Mouse (Mus musculus) stomach, embryonic 16.5 days (tissue): ENCODE data around the gene Zfp91. TPM values are rescaled to one million over a fixed set of nuclear protein-coding genes. Genes with fewer than 3 reads are reported as not detected.
"Not testable (repeated sequence)": the region's sequence is repeated elsewhere in the genome, so short reads cannot be mapped to it uniquely, and the experiment has no call there.

Experiments
- ATAC-seq: fragments of 200-750 bp; cut with Nextera tagmentation; 2 replicates; pipeline ENCODE4 v1.8.0; 2017; ENCODE audit warnings: moderate number of reproducible peaks, moderate TSS enrichment; ENCODE audit not compliant: insufficient read depth, low FRiP score
- H3K27ac ChIP-seq: fragments of 300-500 bp; sonication (generic); 2 replicates; pipeline ENCODE4 v1.5.1; 2014; ENCODE audit warnings: low read length
- H3K27me3 ChIP-seq: fragments of 300-500 bp; sonication (generic); 2 replicates; pipeline ENCODE4 v1.6.1; 2014; ENCODE audit warnings: low read length, control low read depth, mixed read lengths; ENCODE audit not compliant: control insufficient read depth, insufficient read depth
- H3K36me3 ChIP-seq: fragments of 300-500 bp; sonication (generic); 2 replicates; pipeline ENCODE4 v1.6.1; 2014; ENCODE audit warnings: low read length; ENCODE audit not compliant: control insufficient read depth, insufficient read depth
- H3K4me1 ChIP-seq: fragments of 300-500 bp; sonication (generic); 2 replicates; pipeline ENCODE4 v1.6.1; 2014; ENCODE audit warnings: low read length, control low read depth, mixed read lengths; ENCODE audit not compliant: control insufficient read depth, insufficient read depth
- H3K4me2 ChIP-seq: fragments of 300-500 bp; sonication (generic); 2 replicates; pipeline ENCODE4 v1.6.1; 2014; ENCODE audit warnings: low read depth, low read length, mixed read lengths
- H3K4me3 ChIP-seq: fragments of 300-500 bp; sonication (generic); replicated peaks from 2 replicates; pipeline ENCODE4 v1.5.1; 2014; ENCODE audit warnings: mild to moderate bottlenecking, low read length
- H3K9ac ChIP-seq: fragments of 300-500 bp; sonication (generic); 2 replicates; pipeline ENCODE4 v1.6.1; 2014; ENCODE audit warnings: low read length
- H3K9me3 ChIP-seq: fragments of 300-500 bp; sonication (generic); replicated peaks from 2 replicates; pipeline ENCODE4 v1.6.1; 2016; ENCODE audit warnings: low read length, control low read depth; ENCODE audit not compliant: control insufficient read depth
- WGBS: fragments of 180-500 bp; shearing (Covaris S2); extraction: QIAGEN DNeasy Blood & Tissue Kit; methylation state at CpG from one replicate; pipeline ENCODE4 v1.1.7; 2014; 5-methylcytosine and 5-hydroxymethylcytosine counted together
- polyA plus RNA-seq: library from polyadenylated mRNA; unstranded; fragments of >200 nt; fragmentation: Nextera tagmentation; extraction: Ambion mirVana; gene quantifications from 2 replicates; pipeline ENCODE4 v1.2.1, GENCODE M21; 2015

Zfp91 gene
- polyA plus RNA-seq, 1 experiment from 2014 or later, result 11.3 TPM

GRCm38 (mm10) chr19:12722308-12722707 lies 73.6 kb downstream of the Zfp91 start:
- no peak for ATAC-seq
- no peak overlapping the region for H3K4me2 ChIP-seq
- no peaks in the 10 kb centered on the region for H3K27me3 ChIP-seq
- no peak overlapping the region for H3K9ac ChIP-seq
- H3K36me3 ChIP-seq, result no peaks in the 10 kb centered on the region
- no peak overlapping the region for H3K4me3 ChIP-seq
- 84% methylated on average over 2 of the region's 3 CpGs for WGBS
- no peak overlapping the region for H3K27ac ChIP-seq
- no peaks in the 10 kb centered on the region for H3K9me3 ChIP-seq
- no peaks in the 10 kb centered on the region for H3K4me1 ChIP-seq

- not testable (repeated sequence) for H3K4me2 ChIP-seq, H3K36me3 ChIP-seq, H3K9me3 ChIP-seq, H3K9ac ChIP-seq, H3K4me1 ChIP-seq, H3K27ac ChIP-seq, H3K4me3 ChIP-seq, H3K27me3 ChIP-seq, ATAC-seq
- WGBS, result 88% methylated on average over 7 of the region's 7 CpGs
Measured at GRCm38 (mm10) chr19:12721596-12721995, 74.3 kb downstream of the Zfp91 start.

- H3K9me3 ChIP-seq, ATAC-seq, H3K4me3 ChIP-seq, H3K4me1 ChIP-seq, H3K4me2 ChIP-seq, H3K27ac ChIP-seq, H3K36me3 ChIP-seq, H3K9ac ChIP-seq, H3K27me3 ChIP-seq: not testable (repeated sequence)
- 88% methylated on average over 5 of the region's 5 CpGs for WGBS
Measured at GRCm38 (mm10) chr19:12720919-12721318, 75.0 kb downstream of the Zfp91 start.

- Histone ChIP-seq H3K27me3 (no peaks in the 10 kb centered on the region), H3K4me3 (no peak overlapping the region), H3K9me3 (no peaks in the 10 kb centered on the region), H3K9ac (no peak overlapping the region), H3K4me2 (no peak overlapping the region), H3K27ac (no peak overlapping the region), H3K4me1 (no peaks in the 10 kb centered on the region), H3K36me3 (no peaks in the 10 kb centered on the region)
- no peak for ATAC-seq
- WGBS, result 65% methylated on average over 2 of the region's 2 CpGs
Measured at GRCm38 (mm10) chr19:12720463-12720862, 75.5 kb downstream of the Zfp91 start.

- no peak overlapping the region for H3K4me2 ChIP-seq
- H3K4me3 ChIP-seq, result no peak overlapping the region
- no peaks in the 10 kb centered on the region for H3K9me3 ChIP-seq
- no peak overlapping the region for H3K9ac ChIP-seq
- H3K27me3 ChIP-seq, result no peaks in the 10 kb centered on the region
- no peak for ATAC-seq
- no peaks in the 10 kb centered on the region for H3K36me3 ChIP-seq
- no peak overlapping the region for H3K27ac ChIP-seq
- no peaks in the 10 kb centered on the region for H3K4me1 ChIP-seq
- 66% methylated on average over 6 of the region's 6 CpGs for WGBS
Measured at GRCm38 (mm10) chr19:12719189-12719588, 76.7 kb downstream of the Zfp91 start.

Other genes starting within 250 kb of the Zfp91 start
- gene Gm4952, start 196.2 kb downstream of the Zfp91 start, polyA plus RNA-seq, result 0.70 and 1.0 TPM in 2 replicates
- 0.05 TPM in 1 of 2 replicates, not detected in the other for gene Glyat, start 162.8 kb downstream of the Zfp91 start, polyA plus RNA-seq
- gene Olfr1442, start 125.7 kb downstream of the Zfp91 start, polyA plus RNA-seq, result not detected in 2 replicates
- not detected in 2 replicates for gene Olfr1443, start 118.0 kb downstream of the Zfp91 start, polyA plus RNA-seq
- 0.45 and 0.76 TPM in 2 replicates for gene Keg1, start 100.3 kb downstream of the Zfp91 start, polyA plus RNA-seq
- 0.99 and 1.4 TPM in 2 replicates for gene Cntf, start 30.5 kb downstream of the Zfp91 start, polyA plus RNA-seq
- 1.4 and 2.8 TPM in 2 replicates for gene Lpxn, start 67 bp upstream of the Zfp91 start, polyA plus RNA-seq
- not detected in 2 replicates for gene Gm5244, start 50.6 kb upstream of the Zfp91 start, polyA plus RNA-seq
- not detected in 2 replicates for gene Olfr1444, start 61.2 kb upstream of the Zfp91 start, polyA plus RNA-seq
- not detected in 2 replicates for gene Olfr1445, start 87.7 kb upstream of the Zfp91 start, polyA plus RNA-seq
- gene Olfr1446, start 97.4 kb upstream of the Zfp91 start, polyA plus RNA-seq, result not detected in 2 replicates
- gene Olfr1447, start 107.6 kb upstream of the Zfp91 start, polyA plus RNA-seq, result not detected in 2 replicates
- not detected in 2 replicates for gene Olfr1448, start 128.3 kb upstream of the Zfp91 start, polyA plus RNA-seq
- gene Olfr1449, start 134.7 kb upstream of the Zfp91 start, polyA plus RNA-seq, result not detected in 2 replicates
- not detected in 2 replicates for gene Olfr1450, start 154.1 kb upstream of the Zfp91 start, polyA plus RNA-seq
- not detected in 2 replicates for gene Olfr1451, start 198.9 kb upstream of the Zfp91 start, polyA plus RNA-seq
- gene Olfr1453, start 232.2 kb upstream of the Zfp91 start, polyA plus RNA-seq, result not detected in 2 replicates